Mouse (Mus musculus) cerebellum, adult 11-12 months (tissue): Measurements from ENCODE around the gene Celf2.

ENCODE experiments used
- DNase-seq: peaks from one replicate; pipeline ENCODE4 v3.0.0; 2022

Gene Celf2

GRCm38 (mm10) chr2:6893597-6893996, 615.8 kb downstream of the Celf2 start:
- DNase-seq = no peak

DNA sequence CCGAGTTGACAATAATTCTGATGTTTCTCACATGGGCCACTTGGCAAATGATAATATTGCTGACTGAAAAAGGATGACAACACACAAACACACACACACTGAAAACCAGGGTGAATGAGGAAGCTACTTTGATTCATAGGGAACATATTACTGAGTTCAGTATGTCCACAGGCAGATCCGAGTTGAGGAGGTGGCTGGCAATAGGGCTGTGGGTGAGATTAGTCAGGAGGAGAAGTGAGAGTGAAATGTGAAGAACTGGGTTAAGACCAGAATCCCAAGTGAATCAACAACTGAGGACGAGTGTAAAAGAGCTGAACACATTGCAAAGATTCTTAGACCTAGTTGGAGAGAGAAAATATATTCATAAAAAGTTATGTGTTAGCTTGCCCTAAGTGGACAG, 616.3 kb downstream of the Celf2 start:
- no peak for DNase-seq

- DNase-seq = peak; percentile 20
Measured at GRCm38 (mm10) chr2:6884796-6885711, 624.3 kb downstream of the Celf2 start.

- peak; percentile 31 for DNase-seq
Measured at GRCm38 (mm10) chr2:6883996-6884795, 625.2 kb downstream of the Celf2 start.

DNA sequence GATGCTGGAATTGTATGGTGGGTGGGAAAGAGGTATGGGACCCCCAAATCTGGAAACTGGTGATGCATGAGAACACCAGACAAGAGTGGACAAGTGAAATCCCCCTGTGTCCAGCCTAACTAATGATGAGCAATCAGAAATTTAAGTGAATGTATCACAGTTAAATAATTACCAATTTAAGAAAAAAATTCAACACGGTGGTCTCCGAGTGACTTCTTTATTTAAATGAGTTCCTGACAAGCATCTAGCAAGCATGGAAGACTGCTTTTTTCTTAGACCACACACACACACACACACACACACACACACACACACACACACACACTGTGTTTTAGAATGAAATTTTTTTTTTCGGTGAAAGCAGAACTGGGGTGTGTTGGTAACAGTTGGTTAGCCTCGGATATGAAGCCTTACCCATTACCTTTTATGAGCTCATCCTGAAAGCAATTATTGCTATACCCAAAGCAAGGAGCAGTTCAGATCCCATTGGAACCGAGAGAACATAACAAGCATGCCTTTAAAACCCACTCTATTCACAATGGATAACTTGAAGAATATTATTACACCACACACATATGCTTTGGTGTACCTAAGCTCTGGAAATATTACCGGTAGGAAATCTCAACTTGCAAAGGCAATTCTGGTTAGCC, 627.0 kb downstream of the Celf2 start:
- no peak for DNase-seq

- no peak for DNase-seq
Measured at GRCm38 (mm10) chr2:6880941-6881575, 628.3 kb downstream of the Celf2 start.

DNA sequence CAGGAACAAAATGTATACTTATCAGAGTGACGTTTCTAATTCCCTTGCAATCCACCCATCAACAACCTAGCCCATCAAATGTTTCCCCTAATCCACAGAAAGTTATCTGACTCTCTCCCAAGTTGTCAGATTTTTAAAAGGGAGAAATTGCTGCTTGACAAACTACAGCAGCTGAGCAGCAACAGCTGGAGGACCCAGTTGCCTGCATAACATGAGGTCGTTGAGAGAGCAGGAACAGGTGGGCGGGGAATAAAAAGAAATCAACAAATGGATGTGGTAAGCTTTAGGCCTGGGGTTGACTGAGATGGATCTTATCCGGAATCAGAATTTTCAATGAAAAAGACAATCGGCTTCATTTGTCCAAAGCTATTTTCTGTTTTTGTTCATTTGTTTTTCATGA, 632.3 kb downstream of the Celf2 start:
- DNase-seq = no peak

GRCm38 (mm10) chr2:6876547-6876946, 632.8 kb downstream of the Celf2 start:
- no peak for DNase-seq

GRCm38 (mm10) chr2:6875071-6875611, 634.2 kb downstream of the Celf2 start:
- DNase-seq = peak; percentile 36

GRCm38 (mm10) chr2:6874266-6874955, 635.0 kb downstream of the Celf2 start:
- DNase-seq = peak; percentile 75

DNA sequence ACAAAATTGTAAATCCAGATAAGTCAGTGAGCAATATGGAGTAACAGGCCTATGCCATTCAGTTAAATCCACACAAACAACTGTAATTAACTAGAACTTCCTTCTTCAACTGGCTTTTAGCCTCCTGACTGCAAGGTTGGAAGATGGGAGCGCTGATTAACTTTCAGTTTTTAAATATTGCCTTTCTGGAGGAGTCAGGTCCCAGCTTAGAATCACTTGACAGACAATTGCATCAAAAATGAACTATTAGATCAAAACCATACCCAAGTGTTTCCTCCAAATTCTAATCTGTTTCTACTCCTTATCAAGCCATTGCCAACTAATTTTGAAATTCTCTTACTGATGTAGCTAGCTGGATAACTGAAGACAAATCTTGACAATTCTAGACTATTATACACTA, 635.7 kb downstream of the Celf2 start:
- DNase-seq = no peak

DNA sequence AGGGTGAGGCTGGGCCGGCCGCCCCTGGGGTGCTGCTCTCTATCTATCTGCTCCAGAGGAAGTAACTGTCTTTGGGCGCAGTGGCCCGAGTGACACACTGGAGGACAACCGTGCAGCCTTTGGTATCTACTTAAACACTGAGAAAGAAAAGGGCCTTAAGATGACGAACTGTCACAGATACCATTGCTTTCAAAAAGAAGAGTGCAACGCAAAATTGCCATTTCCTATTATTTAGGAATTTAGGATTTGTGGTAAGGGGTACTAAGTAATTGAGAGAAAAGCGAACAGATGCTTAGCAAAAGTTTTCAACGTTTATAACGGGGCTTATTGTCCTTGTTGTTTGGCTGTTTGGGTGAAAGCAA, 636.5 kb downstream of the Celf2 start:
- no peak for DNase-seq

GRCm38 (mm10) chr2:6872131-6872893, 637.1 kb downstream of the Celf2 start:
- peak; percentile 87 for DNase-seq

- peak; percentile 25 for DNase-seq
Measured at GRCm38 (mm10) chr2:6871281-6872130, 637.9 kb downstream of the Celf2 start.

- DNase-seq = no peak
Measured at GRCm38 (mm10) chr2:6869956-6870710, 639.2 kb downstream of the Celf2 start.

DNA sequence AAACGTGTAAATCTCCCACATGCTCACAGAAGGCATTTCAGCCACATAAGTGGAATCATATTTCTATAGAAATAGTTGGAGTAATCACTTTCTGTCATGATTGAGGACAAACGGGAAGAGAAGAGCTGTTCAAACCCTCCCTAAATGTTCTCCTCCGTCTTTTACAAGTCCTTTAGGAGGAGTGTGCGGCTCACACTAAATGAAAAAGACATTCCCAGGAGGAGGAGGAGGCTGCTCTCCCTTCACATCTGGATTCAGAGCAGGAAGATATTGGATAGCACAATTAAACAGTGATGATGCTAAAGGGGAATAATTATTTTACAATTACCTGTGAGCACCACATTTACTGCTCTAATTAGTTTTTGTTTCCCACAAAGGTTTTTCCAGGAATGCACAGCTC, 642.1 kb downstream of the Celf2 start:
- DNase-seq = no peak

- no peak for DNase-seq
Measured at GRCm38 (mm10) chr2:6865785-6866184, 643.6 kb downstream of the Celf2 start.

DNA sequence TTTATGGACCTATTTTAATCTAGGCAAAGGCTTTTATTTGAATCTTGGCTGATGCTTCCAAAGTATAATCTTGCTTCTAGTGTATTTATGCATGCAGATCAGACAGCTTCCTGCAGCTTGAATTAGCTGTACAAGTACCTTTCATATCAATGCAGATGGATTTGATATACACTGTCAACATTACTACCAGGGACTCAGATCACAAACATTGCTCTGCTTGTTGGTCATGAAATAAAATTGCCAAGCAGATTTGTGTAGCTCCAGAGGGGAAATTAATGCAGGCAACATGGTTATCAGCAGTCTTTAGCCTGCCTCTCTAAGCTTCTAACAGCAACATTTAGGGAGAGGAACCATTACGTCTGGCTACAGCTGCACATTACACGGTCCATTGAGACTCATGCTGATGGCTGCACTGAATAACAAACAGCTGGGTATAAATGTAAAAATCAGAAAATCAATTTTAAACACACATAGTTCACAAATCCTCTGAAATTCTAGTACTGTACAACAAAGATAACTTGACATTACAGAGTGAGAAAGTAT, 659.2 kb downstream of the Celf2 start:
- DNase-seq = no peak

- no peak for DNase-seq
Measured at GRCm38 (mm10) chr2:6849388-6849787, 660.0 kb downstream of the Celf2 start.
